Mouse (Mus musculus): Measurements from ENCODE around the gene Il6st.
"Not testable (repeated sequence)": the region's sequence is repeated elsewhere in the genome, so short reads cannot be mapped to it uniquely, and the experiment has no call there.

Il6st gene

GRCm38 (mm10) chr13:112425181-112425654, 38.7 kb upstream of the Il6st start:
- no peaks in the 10 kb centered on the region for H3K36me3 ChIP-seq (ENCODE audit: insufficient read depth, low read length)
- H3K27me3 ChIP-seq (ENCODE audit: insufficient read depth, low read length), result no peaks in the 10 kb centered on the region
- no peak overlapping the region for H3K4me3 ChIP-seq (replicated peaks; ENCODE audit: low read length)
- H3K4me1 ChIP-seq (replicated peaks; ENCODE audit: low read depth, low read length), result peaks cover 45% of the 10 kb centered on the region
- H3K9me3 ChIP-seq (ENCODE audit: low read length), result no peaks in the 10 kb centered on the region
- no peak for TF ChIP-seq POU5F1 (IDR thresholded peaks at IDR 0.05; ENCODE audit: borderline replicate concordance, low read length)
- TF ChIP-seq CTCF (conservative IDR thresholded peaks at IDR 0.05; ENCODE audit: low read length), result no peak
- no peak for TF ChIP-seq NANOG (IDR thresholded peaks at IDR 0.05; ENCODE audit: borderline replicate concordance, low read length)

- Histone ChIP-seq H3K4me1 (replicated peaks; ENCODE audit: low read depth, low read length) (peaks cover 45% of the 10 kb centered on the region), H3K4me3 (replicated peaks; ENCODE audit: low read length) (no peak overlapping the region), H3K9me3 (ENCODE audit: low read length) (no peaks in the 10 kb centered on the region), H3K27me3 (ENCODE audit: insufficient read depth, low read length) (no peaks in the 10 kb centered on the region), H3K36me3 (ENCODE audit: insufficient read depth, low read length) (no peaks in the 10 kb centered on the region)
- TF ChIP-seq NANOG (IDR thresholded peaks at IDR 0.05; ENCODE audit: borderline replicate concordance, low read length) (no peak), POU5F1 (IDR thresholded peaks at IDR 0.05; ENCODE audit: borderline replicate concordance, low read length) (no peak), CTCF (conservative IDR thresholded peaks at IDR 0.05; ENCODE audit: low read length) (no peak)
Observed at GRCm38 (mm10) chr13:112426265-112427135, 37.4 kb upstream of the Il6st start.

GRCm38 (mm10) chr13:112427136-112427470, 36.8 kb upstream of the Il6st start:
- H3K4me3 ChIP-seq (replicated peaks; ENCODE audit: low read length); H3K36me3 ChIP-seq (ENCODE audit: insufficient read depth, low read length); H3K27me3 ChIP-seq (ENCODE audit: insufficient read depth, low read length); H3K9me3 ChIP-seq (ENCODE audit: low read length): not testable (repeated sequence)
- peaks cover 43% of the 10 kb centered on the region for H3K4me1 ChIP-seq (replicated peaks; ENCODE audit: low read depth, low read length)

- TF ChIP-seq CTCF (conservative IDR thresholded peaks at IDR 0.05; ENCODE audit: low read length), result no peak
- no peak for TF ChIP-seq POU5F1 (IDR thresholded peaks at IDR 0.05; ENCODE audit: borderline replicate concordance, low read length)
- TF ChIP-seq NANOG (IDR thresholded peaks at IDR 0.05; ENCODE audit: borderline replicate concordance, low read length), result no peak
- H3K9me3 ChIP-seq (ENCODE audit: low read length), result no peaks in the 10 kb centered on the region
- H3K36me3 ChIP-seq (ENCODE audit: insufficient read depth, low read length), result no peaks in the 10 kb centered on the region
- H3K4me1 ChIP-seq (replicated peaks; ENCODE audit: low read depth, low read length), result peaks cover 40% of the 10 kb centered on the region
- no peaks in the 10 kb centered on the region for H3K27me3 ChIP-seq (ENCODE audit: insufficient read depth, low read length)
- H3K4me3 ChIP-seq (replicated peaks; ENCODE audit: low read length), result no peak overlapping the region
Observed at GRCm38 (mm10) chr13:112427521-112427920, 36.3 kb upstream of the Il6st start.

GRCm38 (mm10) chr13:112433271-112433670, 30.6 kb upstream of the Il6st start:
- Histone ChIP-seq H3K9me3 (ENCODE audit: low read length) (no peaks in the 10 kb centered on the region), H3K27me3 (ENCODE audit: insufficient read depth, low read length) (no peaks in the 10 kb centered on the region), H3K4me3 (replicated peaks; ENCODE audit: low read length) (no peak overlapping the region), H3K36me3 (ENCODE audit: insufficient read depth, low read length) (no peaks in the 10 kb centered on the region), H3K4me1 (replicated peaks; ENCODE audit: low read depth, low read length) (peaks cover 36% of the 10 kb centered on the region)
- TF ChIP-seq CTCF (conservative IDR thresholded peaks at IDR 0.05; ENCODE audit: low read length) (no peak), NANOG (IDR thresholded peaks at IDR 0.05; ENCODE audit: borderline replicate concordance, low read length) (no peak), POU5F1 (IDR thresholded peaks at IDR 0.05; ENCODE audit: borderline replicate concordance, low read length) (no peak)

- peaks cover 47% of the 10 kb centered on the region for H3K4me1 ChIP-seq (replicated peaks; ENCODE audit: low read depth, low read length)
- no peak for TF ChIP-seq CTCF (conservative IDR thresholded peaks at IDR 0.05; ENCODE audit: low read length)
- no peak for TF ChIP-seq NANOG (IDR thresholded peaks at IDR 0.05; ENCODE audit: borderline replicate concordance, low read length)
- TF ChIP-seq POU5F1 (IDR thresholded peaks at IDR 0.05; ENCODE audit: borderline replicate concordance, low read length), result no peak
- no peak overlapping the region for H3K4me3 ChIP-seq (replicated peaks; ENCODE audit: low read length)
Observed at GRCm38 (mm10) chr13:112435241-112436075, 28.4 kb upstream of the Il6st start.

GRCm38 (mm10) chr13:112436288-112436687, 27.6 kb upstream of the Il6st start:
- TF ChIP-seq POU5F1 (IDR thresholded peaks at IDR 0.05; ENCODE audit: borderline replicate concordance, low read length) (no peak), NANOG (IDR thresholded peaks at IDR 0.05; ENCODE audit: borderline replicate concordance, low read length) (no peak), CTCF (conservative IDR thresholded peaks at IDR 0.05; ENCODE audit: low read length) (no peak)
- Histone ChIP-seq H3K36me3 (ENCODE audit: insufficient read depth, low read length) (no peaks in the 10 kb centered on the region), H3K9me3 (ENCODE audit: low read length) (no peaks in the 10 kb centered on the region)

More at GRCm38 (mm10) chr13:112435241-112436075, 28.4 kb upstream of the Il6st start:
- Histone ChIP-seq H3K27me3 (ENCODE audit: insufficient read depth, low read length) (no peaks in the 10 kb centered on the region), H3K9me3 (ENCODE audit: low read length) (no peaks in the 10 kb centered on the region), H3K36me3 (ENCODE audit: insufficient read depth, low read length) (no peaks in the 10 kb centered on the region)

GRCm38 (mm10) chr13:112438001-112438868, 25.6 kb upstream of the Il6st start:
- no peaks in the 10 kb centered on the region for H3K36me3 ChIP-seq (ENCODE audit: insufficient read depth, low read length)

More at GRCm38 (mm10) chr13:112436288-112436687, 27.6 kb upstream of the Il6st start:
- H3K27me3 ChIP-seq (ENCODE audit: insufficient read depth, low read length), result no peaks in the 10 kb centered on the region
- H3K4me1 ChIP-seq (replicated peaks; ENCODE audit: low read depth, low read length), result peaks cover 50% of the 10 kb centered on the region
- no peak overlapping the region for H3K4me3 ChIP-seq (replicated peaks; ENCODE audit: low read length)

More at GRCm38 (mm10) chr13:112438001-112438868, 25.6 kb upstream of the Il6st start:
- no peak overlapping the region for H3K4me3 ChIP-seq (replicated peaks; ENCODE audit: low read length)
- no peaks in the 10 kb centered on the region for H3K27me3 ChIP-seq (ENCODE audit: insufficient read depth, low read length)
- H3K4me1 ChIP-seq (replicated peaks; ENCODE audit: low read depth, low read length), result peaks cover 52% of the 10 kb centered on the region
- H3K9me3 ChIP-seq (ENCODE audit: low read length), result no peaks in the 10 kb centered on the region
- TF ChIP-seq POU5F1 (IDR thresholded peaks at IDR 0.05; ENCODE audit: borderline replicate concordance, low read length) (no peak), NANOG (IDR thresholded peaks at IDR 0.05; ENCODE audit: borderline replicate concordance, low read length) (no peak), CTCF (conservative IDR thresholded peaks at IDR 0.05; ENCODE audit: low read length) (no peak)
